Mouse (Mus musculus) T-helper 1 cell (primary cell): ENCODE measurements around the gene Lrch4.
"Not testable (repeated sequence)": the region's sequence is repeated elsewhere in the genome, so short reads cannot be mapped to it uniquely, and the experiment has no call there.

Experiments used
- in situ Hi-C: fragments of 300-600 bp; cut with MboI, MseI; formaldehyde crosslinking; loops from one replicate; pipeline ENCODE4 v1.15.1; 2025; ENCODE audit warnings: high pct_unique_total_duplicates

Gene Lrch4

DNA sequence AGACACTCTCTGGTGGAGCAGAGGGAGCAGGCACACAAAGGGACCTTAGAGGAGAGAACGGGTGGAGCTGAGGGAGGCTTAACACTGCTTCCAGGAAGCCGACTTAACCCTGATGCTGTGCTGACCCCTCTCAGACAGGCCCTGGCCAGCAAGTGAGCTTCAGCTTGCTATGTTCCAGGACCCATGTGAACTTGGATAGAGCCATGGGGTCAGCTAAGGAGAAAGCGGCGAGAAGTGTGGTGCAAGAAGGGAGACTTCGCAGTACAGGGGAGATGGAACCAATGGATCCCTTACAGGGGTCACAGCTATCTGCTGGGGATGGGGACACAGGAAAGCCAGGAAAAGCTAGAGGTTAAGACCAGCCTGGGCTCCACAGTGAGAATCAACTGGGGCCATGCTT, 15.8 kb upstream of the Lrch4 start:
- in situ Hi-C loops = no loop called here

DNA sequence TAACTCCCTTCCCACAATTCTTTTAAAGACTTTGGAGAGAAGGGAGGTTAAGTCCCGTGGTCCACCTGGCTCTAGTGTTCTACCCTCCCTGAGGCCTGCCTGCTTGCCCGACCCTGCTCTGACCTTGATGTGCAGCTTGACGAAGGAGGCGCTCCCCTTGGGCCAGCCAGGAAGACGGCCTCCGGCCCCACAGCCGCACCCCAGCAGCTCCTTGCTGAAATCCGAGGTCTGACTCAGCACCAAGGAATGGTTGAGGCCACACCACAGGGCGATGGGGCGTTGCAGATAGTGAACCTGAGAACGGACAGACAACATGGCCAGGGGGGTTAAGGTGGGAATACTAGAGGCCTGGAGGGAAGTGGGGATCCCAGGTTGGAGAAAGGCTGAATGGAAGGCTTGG, 15.4 kb upstream of the Lrch4 start, which contains the start of gene Pcolce:
Gene Pcolce (minus strand): TSS at position 235 of the 400 bp plus-strand sequence.
- in situ Hi-C loops = no loop called here

DNA sequence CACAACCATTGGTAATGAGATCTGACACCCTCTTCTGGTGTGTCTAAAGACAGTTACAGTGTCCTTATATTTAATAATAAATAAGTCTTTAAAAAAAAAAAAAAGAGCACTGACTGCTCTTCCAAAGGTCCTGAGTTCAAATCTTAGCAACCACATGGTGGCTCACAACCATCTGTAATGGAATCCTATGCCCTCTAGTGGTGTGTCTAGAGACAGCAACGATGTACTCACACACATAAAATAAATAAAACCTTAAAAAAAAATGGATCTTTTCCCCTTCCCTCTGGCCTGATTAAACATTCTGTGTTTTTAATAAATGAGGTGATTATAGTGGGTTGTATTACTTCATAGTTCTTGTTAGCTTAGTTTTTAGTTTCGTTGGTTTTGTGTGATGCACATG, 14.0 kb upstream of the Lrch4 start:
- in situ Hi-C loops = not testable (repeated sequence)

DNA sequence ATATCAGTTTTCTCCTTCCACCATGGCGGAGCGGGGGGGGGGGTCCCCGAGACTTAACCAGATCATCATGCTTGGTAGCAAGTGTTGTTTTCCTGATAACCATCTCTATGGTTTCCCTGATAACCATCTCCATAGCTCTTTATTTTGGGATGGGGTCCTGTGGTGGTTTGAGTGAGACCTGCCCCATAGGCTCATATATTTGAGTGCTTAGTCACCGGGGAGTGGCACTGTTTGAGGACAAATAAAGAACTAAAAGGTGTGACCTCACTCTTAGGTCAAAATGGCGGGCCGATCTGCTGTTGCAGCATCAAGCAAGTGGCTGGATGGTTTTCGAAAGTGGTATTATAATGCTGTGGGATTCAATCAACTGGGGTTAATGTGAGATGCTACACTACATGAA, 13.6 kb upstream of the Lrch4 start:
- in situ Hi-C loops = no loop called here

DNA sequence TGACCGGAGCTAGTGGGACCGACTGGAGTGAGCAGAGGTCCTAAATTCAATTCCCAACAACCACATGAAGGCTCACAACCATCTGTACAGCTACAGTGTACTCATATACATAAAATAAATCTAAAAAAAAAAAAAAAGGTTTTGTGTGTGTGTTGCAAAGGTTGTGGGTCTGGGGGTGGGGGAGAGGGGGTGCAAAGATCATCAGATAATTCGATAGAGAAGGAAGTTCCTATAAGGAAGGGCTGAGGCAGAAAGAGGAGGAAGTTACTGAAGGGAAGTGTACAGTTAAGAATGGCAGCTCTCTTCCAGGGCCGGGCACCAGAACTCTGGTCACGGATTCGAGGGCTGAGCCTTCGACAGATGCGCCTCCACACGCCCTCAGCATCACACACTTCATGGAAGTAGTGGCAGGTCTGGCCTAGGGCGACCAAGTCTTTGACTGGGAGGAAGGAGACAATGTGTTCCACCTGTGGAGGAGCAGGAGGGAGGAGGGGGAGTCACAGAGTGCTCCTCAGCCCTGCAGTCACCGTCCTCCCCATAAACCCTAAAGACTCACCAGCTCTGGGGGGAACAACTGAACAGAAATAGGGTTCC, 4.9 kb upstream of the Lrch4 start:
- in situ Hi-C loops = loop anchor here (10.0 kb wide), 1 partner anchor 821 kb away; the partner anchor contains the start of gene Zfp157

DNA sequence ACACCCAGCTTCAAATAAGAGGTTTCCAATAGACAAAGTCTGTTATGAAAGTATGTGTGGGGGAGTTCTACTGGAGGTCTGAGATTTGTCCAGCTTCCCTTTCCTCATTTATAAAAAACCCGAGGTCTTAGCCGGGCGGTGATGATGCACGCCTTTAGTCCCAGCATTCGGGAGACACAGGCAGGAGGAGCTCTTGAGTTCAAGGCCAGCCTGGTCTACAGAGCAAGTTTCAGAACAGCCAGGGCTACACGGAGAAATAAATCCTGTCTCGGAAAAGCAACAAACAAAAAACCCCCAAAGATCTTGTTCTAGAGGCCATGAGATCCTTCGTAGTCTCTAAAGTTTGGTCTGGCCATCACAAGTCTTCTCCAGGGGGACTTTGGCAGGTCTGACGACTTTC, 930 bp upstream of the Lrch4 start:
- in situ Hi-C loops = loop anchor here (10.0 kb wide), 1 partner anchor 817 kb away; the partner anchor contains the start of gene Zfp157

DNA sequence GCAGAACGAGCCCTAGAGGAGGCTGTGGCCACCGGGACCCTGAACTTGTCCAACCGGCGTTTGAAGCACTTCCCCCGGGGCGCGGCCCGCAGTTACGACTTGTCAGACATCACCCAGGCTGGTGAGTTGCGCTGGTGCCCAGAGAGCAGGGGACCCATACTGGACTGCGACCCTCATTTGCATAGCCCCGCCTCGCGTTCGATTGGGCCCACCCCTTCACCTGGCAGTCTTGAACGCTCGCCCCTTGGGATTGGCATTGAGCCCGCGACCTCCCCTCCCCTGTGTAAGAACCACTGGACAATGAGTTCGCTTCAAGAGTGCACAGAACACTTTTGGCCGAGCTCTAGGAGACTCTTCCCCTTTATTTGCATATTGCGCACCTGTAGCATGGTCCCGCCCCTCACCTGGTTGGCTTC, 393 bp downstream of the Lrch4 start:
- in situ Hi-C loops = loop anchor here (10.0 kb wide), 1 partner anchor 815 kb away; the partner anchor contains the start of gene Zfp157

DNA sequence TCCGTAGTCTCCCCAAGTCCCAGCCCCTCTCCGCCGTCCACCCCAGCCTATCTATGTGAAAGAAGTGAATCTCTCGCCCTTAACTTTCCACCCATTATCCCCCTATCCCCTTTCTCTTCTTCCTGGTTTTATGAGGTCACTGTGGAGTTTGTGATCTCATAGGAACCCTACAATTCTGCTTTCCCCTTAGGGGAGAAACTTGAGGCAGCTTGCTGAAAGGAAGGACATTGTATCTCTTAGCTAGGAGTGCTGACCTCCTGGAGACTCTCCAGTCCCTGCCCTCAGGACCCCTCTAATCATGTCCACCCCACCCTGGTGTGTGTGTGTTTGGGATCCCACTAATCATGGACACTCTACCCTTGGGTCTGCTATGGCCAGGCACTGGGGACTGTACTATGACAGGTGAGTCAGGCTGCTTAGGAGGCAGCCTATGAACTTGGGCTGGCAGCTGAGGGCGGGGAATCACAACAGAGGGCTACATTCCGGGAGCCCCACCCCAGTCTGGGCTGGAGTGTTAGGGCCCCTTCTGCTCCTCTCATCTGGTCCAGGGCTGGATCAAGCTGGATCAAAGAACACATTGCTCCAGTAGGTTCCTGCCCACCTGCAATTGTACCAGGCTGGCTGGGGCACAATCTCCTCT, 1.1 kb downstream of the Lrch4 start:
- in situ Hi-C loops = loop anchor here (10.0 kb wide), 1 partner anchor 815 kb away; the partner anchor contains the start of gene Zfp157

DNA sequence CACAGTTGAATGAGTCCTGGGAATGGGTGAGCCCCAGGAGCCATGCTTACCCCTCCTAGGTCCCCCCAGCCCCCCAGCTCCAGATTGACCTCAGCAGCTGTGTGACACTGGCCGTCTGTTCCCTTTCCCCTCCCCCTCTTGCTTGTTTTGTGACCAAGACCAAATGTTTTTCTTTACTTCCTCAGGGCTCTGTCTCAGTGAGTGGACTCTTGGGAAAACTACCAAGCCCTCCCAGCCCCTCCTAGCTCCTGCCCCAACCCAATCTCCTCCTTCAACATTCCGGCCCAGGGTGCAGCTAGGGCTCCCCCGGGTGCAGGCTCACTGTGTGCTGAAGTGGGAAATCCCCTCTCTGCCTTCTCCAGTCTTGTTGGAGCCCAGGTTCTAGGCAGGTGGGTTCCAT, 1.7 kb downstream of the Lrch4 start:
- in situ Hi-C loops = no loop called here

DNA sequence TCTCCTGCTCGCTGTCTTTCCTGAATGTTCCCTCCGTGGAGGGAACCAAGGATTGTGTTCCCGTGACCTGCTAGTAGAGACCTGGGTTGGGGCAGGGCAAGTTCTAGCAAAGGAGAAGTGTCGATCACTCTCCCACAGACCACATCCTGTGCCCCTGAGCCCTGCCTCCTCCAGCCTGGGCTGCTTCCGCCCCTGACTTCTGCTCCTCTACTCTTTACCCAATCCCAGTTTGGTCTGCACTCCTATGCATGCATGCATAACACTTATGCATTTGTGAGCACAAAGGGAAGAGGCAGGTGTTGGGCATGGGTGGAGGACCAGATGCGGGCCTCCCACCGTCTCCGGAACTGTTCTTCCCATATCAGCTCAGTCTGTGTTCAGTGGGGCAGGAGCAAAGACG, 2.2 kb downstream of the Lrch4 start:
- in situ Hi-C loops = no loop called here

DNA sequence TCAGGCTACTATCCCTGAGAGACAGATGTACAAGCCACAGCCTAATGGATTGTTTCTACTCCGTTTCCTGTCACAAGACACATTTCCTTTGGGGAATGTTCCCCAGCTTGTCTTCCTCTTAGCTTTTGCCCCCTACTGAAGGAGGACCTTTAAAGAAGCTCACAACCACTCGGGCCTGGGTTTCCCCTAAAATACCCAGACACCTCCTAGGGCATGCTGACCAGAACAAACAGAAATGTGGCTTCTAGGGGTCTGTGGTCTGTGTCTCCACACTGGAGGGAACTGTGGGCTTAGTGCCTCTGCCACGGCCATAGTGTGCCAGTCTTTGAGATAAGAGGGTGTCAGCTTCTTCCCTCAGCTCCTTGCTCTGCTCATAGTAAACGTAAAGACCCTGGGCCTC, 2.7 kb downstream of the Lrch4 start:
- in situ Hi-C loops = no loop called here

DNA sequence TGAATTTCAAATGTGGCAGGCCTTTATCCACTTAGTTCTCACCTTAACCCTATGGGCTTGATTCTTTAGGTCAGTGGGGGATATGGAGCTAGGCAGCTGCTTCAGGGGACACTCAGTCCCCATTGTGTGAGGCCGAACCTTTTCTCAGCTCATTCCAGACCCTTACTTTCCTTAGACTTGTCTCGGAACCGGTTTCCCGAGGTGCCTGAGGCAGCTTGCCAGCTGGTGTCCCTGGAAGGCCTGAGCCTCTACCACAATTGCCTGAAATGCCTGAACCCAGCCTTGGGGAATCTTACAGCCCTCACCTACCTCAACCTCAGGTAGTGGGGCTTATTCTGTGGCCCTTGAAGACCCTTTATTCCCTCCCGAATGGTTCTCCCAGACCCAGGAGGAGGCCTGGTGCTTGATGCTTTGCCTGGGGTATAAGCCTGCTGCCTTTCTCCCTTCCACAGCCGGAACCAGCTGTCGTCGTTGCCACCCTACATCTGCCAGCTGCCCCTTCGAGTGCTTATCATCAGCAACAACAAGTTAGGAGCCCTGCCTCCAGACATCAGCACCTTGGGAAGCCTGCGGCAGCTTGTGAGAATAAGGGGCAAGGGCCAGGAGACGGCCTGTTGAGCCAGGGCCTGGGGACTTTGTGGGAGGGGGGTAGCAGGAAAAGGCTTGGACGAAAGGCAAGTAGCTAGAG, 4.6 kb downstream of the Lrch4 start:
- in situ Hi-C loops = no loop called here

DNA sequence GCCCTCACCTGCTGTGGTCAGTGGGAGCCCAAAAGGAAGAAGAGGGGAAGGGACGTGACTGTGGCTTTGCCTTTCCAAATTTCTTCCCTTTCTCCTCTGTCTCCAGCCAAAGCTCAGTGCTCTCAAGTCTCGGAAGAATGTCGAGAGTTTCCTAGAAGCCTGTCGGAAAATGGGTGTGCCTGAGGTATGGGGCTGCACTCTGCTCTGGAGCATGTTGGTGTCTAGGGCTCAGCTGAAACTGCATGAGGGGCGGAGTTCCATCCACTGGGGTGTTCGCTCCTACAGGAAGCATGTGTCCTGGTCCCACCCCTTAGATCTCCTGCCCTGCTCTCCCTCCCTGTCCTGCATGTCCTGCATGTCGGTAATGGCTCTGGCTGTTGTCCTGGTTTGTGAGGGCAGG, 10.6 kb downstream of the Lrch4 start:
- in situ Hi-C loops = no loop called here

DNA sequence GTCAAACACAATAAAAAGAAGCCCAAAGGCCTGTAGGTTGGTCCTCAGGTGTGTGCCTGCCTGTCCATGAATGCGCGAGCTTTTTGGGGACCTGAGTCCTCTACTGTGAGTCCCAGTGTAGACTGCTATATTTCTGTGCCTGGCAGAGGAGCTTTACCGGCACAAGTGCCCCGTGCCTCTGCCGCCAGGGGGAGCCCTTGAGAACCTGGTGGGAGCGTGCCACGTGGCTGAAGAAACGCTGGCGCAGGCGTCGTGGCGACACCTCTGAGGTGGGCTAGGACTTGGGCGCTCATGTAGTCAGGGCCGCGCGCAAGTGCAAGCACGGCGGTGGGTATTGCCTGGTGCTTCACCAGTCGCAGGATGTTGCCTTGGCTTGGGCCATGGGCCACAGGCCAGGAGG, 12.1 kb downstream of the Lrch4 start, which contains the start of gene Sap25:
Gene Sap25 (plus strand): TSS at position 281 of the 400 bp plus-strand sequence.
- in situ Hi-C loops = no loop called here

DNA sequence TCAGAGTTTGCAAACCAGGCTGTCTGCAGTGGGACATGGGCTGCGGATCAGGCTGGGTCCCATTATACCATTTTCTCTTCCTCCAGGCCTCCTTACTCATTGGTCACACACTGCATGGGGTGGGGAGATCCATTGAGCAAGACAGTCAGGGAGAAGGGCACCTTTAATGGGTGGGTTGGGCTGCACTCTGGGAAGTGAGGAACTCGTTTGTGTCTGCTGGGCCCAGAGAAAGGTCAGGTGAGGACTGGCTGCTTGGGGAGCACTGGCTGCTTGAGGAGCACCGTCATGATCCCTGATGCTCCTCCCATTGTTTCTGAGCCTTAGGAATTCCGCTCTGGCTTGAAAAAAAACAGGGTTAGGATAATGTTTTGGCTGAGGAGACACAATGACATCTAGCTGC, 14.0 kb downstream of the Lrch4 start:
- in situ Hi-C loops = no loop called here

DNA sequence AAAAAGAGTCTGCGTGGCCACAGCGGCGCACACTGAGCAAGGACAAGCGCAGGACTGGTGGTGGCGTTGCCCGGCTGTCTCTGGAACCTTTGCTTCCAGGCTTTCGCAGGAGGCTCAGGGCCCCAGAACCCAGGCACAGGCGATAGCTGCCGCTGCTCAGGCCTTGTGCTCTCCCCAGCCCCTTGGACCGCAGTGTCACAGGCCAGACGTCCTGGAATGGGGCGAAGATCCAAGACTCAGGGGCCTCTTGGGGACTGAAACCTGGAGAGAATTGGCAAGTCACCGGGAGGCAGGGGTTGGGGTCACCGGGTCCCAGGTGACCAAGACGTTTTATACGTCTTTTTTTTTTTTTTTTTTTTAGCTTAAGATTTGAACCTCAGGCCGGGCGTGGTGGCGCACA, 15.6 kb downstream of the Lrch4 start:
- in situ Hi-C loops = no loop called here

DNA sequence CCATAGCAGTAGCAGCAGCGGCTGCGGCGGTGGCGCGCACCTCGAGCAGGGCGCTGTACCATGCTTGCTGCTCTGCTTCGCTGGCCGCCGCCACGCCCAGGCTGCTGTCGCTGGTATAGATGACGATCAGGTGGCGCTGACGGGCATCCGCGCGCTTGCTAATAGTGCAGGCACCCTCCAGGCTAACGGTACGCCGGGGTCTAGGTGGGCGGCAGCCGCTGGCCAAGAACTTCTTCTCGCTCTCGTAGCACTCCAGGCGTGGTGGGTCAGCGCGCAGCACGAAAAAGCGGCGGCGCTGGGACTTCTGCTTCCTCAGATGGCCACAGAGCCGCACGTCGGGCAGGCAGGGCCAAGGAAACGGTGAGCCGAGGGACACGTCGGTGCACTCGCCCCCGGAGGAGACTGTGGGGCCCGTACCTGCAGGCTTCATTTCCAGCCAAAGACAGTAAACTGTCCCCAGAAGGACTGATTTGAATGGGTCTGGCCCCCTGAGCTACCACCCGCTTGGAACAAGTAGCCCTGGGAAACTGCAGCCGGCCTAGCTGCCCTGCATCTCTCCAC, 16.2 kb downstream of the Lrch4 start:
- in situ Hi-C loops = no loop called here

DNA sequence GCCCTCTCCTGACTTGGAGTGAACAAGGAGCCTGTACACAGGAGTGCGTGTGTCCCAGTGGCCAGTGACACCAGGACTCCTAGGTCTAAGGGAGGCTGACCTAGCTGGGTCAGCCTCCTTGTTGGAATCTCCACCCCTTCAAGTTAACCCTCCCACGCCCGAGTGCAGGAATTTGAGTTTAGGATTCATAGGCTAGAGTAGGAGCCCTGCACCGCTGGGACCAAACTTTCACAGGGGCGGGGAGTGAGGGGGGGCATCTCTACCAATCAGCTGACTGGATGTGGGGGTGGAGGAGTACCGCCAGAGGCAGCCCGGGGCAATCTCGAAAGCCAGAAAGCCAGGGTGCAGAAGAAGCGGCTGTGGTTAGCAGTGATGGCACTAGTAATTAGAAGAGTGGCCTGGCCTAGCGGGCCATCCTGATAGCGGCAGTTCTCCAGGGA, 16.8 kb downstream of the Lrch4 start, which contains the start of gene Irs3:
Gene Irs3 (minus strand): TSS at position 63 of the 440 bp plus-strand sequence.
- in situ Hi-C loops = no loop called here

DNA sequence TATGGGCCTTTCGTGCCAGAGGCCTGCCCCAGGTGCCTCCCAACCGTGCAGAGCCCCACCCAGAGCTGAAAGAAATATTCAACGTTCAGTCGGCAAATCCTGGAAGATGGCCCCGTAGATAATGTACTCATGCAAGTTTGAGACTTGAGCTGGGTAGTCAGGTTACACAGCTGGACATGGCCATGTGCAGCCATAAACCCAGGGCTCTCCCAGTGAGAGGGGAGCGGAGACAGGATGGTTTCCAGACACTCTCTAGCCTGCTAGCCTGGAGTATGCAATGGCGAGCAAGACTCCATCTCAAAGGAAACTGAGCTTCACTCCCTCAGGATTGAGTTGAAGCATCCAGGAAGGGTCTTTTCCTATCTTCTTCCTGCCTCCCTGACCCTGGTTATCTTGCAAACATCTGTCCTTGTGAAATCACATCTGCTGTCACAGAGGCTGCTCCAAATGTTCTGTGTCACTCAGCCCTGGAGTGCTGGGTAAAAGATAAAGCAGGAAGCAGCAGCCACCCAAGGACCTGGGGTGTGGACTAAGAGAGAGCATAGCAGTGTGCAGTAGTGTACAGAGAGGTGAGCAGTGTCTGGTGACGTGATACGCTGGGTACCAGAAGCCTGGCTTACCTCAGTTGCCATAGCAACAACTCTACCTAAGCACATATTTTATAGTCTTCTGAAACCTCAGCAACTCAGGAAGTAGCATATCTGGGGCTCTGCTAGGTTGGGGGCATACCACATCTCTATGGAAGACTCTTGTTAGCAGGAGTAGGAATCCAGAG, 19.1 kb downstream of the Lrch4 start:
- in situ Hi-C loops = no loop called here

DNA sequence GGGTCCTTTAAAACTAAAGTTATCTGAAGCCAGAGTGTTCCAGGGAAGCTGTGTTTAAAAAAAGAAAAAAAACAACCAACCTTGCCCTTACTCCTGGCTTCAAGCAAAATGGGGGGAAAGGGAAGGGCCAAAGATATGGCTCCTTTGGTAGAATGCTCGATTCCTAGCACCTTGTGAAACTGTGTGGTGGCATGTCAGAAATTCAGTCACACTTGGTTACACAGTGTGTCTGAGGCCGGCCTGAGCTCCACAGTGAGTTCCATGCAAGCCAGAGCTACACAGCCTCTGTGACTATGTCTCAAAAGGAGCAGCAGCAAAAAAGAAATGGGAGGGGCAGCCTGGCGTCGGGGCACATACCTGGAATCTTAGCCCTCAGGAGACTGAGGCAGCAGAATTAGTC, 20.3 kb downstream of the Lrch4 start:
- in situ Hi-C loops = no loop called here
